Mouse (Mus musculus): ENCODE measurements at regions not wholly inside any gene's neighbourhood (a gene's known extent, or its start where the extent isn't known, plus 50 kb on each side); places are given as distances from the start of the nearest gene placed in this dataset.

- TF ChIP-seq CTCF (IDR thresholded peaks at IDR 0.05; ENCODE audit: insufficient read depth, low read length) (no peak), POLR2A (IDR thresholded peaks at IDR 0.05; ENCODE audit: borderline replicate concordance, extremely low read depth, low read depth, low read length) (no peak)
These were observed 179.9 kb upstream of the Isl1 start for GRCm38 (mm10) chr13:116489420-116489819.

Data from lung, adult 2 months (tissue).